Mouse (Mus musculus): ENCODE results near the gene Pard3b. TPM values are rescaled to one million over a fixed set of nuclear protein-coding genes. Genes with fewer than 3 reads are reported as not detected.

Pard3b gene
- polyA plus RNA-seq, 1 experiment from 2014 or later: 12.3 TPM

- Histone ChIP-seq H3K9me3 (ENCODE audit: control insufficient read depth, low read length) (no peaks in the 10 kb centered on the region), H3K4me1 (replicated peaks; ENCODE audit: control insufficient read depth, insufficient read depth, low read length) (no peaks in the 10 kb centered on the region), H3K4me3 (ENCODE audit: low read length) (no peak overlapping the region), H3K27me3 (ENCODE audit: control insufficient read depth, insufficient read depth, low read depth, low read length) (no peaks in the 10 kb centered on the region), H3K36me3 (ENCODE audit: control insufficient read depth, insufficient read depth, low read length) (no peaks in the 10 kb centered on the region), H3K27ac (ENCODE audit: low read length) (no peak overlapping the region), H3K9ac (ENCODE audit: low read length) (no peak overlapping the region), H3K4me2 (ENCODE audit: low read depth, low read length) (no peak overlapping the region)
- WGBS: 87% methylated on average over 4 of the region's 4 CpGs
- no peak for ATAC-seq (ENCODE audit: low read depth)
These were observed 296.1 kb downstream of the Pard3b start for GRCm38 (mm10) chr1:61934760-61935159.

GRCm38 (mm10) chr1:61939882-61940281 lies 301.3 kb downstream of the Pard3b start:
- Histone ChIP-seq H3K4me2 (ENCODE audit: low read depth, low read length) (no peak overlapping the region), H3K9me3 (ENCODE audit: control insufficient read depth, low read length) (peaks cover 6% of the 10 kb centered on the region; the same call in 1 of the 2 replicates), H3K36me3 (ENCODE audit: control insufficient read depth, insufficient read depth, low read length) (no peaks in the 10 kb centered on the region), H3K4me3 (ENCODE audit: low read length) (no peak overlapping the region), H3K27me3 (ENCODE audit: control insufficient read depth, insufficient read depth, low read depth, low read length) (no peaks in the 10 kb centered on the region), H3K27ac (ENCODE audit: low read length) (no peak overlapping the region), H3K9ac (ENCODE audit: low read length) (no peak overlapping the region), H3K4me1 (replicated peaks; ENCODE audit: control insufficient read depth, insufficient read depth, low read length) (no peaks in the 10 kb centered on the region)
- 81% methylated on average over 10 of the region's 10 CpGs for WGBS
- ATAC-seq (ENCODE audit: low read depth): no peak

- no peaks in the 10 kb centered on the region for H3K9me3 ChIP-seq (ENCODE audit: control insufficient read depth, low read length)
- no peaks in the 10 kb centered on the region for H3K27me3 ChIP-seq (ENCODE audit: control insufficient read depth, insufficient read depth, low read depth, low read length)
- no peak overlapping the region for H3K9ac ChIP-seq (ENCODE audit: low read length)
- WGBS: 90% methylated on average over 9 of the region's 9 CpGs
- no peaks in the 10 kb centered on the region for H3K4me1 ChIP-seq (replicated peaks; ENCODE audit: control insufficient read depth, insufficient read depth, low read length)
- H3K27ac ChIP-seq (ENCODE audit: low read length): no peak overlapping the region
- H3K36me3 ChIP-seq (ENCODE audit: control insufficient read depth, insufficient read depth, low read length): no peaks in the 10 kb centered on the region
- no peak overlapping the region for H3K4me3 ChIP-seq (ENCODE audit: low read length)
- no peak overlapping the region for H3K4me2 ChIP-seq (ENCODE audit: low read depth, low read length)
- ATAC-seq (ENCODE audit: low read depth): no peak
These were observed 322.9 kb downstream of the Pard3b start for GRCm38 (mm10) chr1:61961533-61961932.

GRCm38 (mm10) chr1:61962571-61962970 lies 323.9 kb downstream of the Pard3b start:
- 81% methylated on average over 4 of the region's 4 CpGs for WGBS
- no peak overlapping the region for H3K4me2 ChIP-seq (ENCODE audit: low read depth, low read length)
- ATAC-seq (ENCODE audit: low read depth): no peak
- no peaks in the 10 kb centered on the region for H3K9me3 ChIP-seq (ENCODE audit: control insufficient read depth, low read length)
- H3K9ac ChIP-seq (ENCODE audit: low read length): no peak overlapping the region
- no peaks in the 10 kb centered on the region for H3K4me1 ChIP-seq (replicated peaks; ENCODE audit: control insufficient read depth, insufficient read depth, low read length)
- H3K4me3 ChIP-seq (ENCODE audit: low read length): no peak overlapping the region
- no peaks in the 10 kb centered on the region for H3K36me3 ChIP-seq (ENCODE audit: control insufficient read depth, insufficient read depth, low read length)
- no peaks in the 10 kb centered on the region for H3K27me3 ChIP-seq (ENCODE audit: control insufficient read depth, insufficient read depth, low read depth, low read length)
- no peak overlapping the region for H3K27ac ChIP-seq (ENCODE audit: low read length)

- ATAC-seq (ENCODE audit: low read depth): no peak
- Histone ChIP-seq H3K4me3 (ENCODE audit: low read length) (no peak overlapping the region), H3K4me1 (replicated peaks; ENCODE audit: control insufficient read depth, insufficient read depth, low read length) (peaks cover 3% of the 10 kb centered on the region; the same call in 1 of the 2 replicates), H3K9ac (ENCODE audit: low read length) (no peak overlapping the region), H3K4me2 (ENCODE audit: low read depth, low read length) (no peak overlapping the region), H3K27ac (ENCODE audit: low read length) (no peak overlapping the region), H3K36me3 (ENCODE audit: control insufficient read depth, insufficient read depth, low read length) (no peaks in the 10 kb centered on the region), H3K27me3 (ENCODE audit: control insufficient read depth, insufficient read depth, low read depth, low read length) (no peaks in the 10 kb centered on the region), H3K9me3 (ENCODE audit: control insufficient read depth, low read length) (no peaks in the 10 kb centered on the region)
- WGBS: 69% methylated on average over 3 of the region's 3 CpGs
These were observed 328.5 kb downstream of the Pard3b start for GRCm38 (mm10) chr1:61967124-61967523.

- H3K27ac ChIP-seq (ENCODE audit: low read length): no peak overlapping the region
- WGBS: 83% methylated on average over 4 of the region's 4 CpGs
These were observed 329.2 kb downstream of the Pard3b start for GRCm38 (mm10) chr1:61967807-61968206.

GRCm38 (mm10) chr1:61997711-61998110 lies 359.1 kb downstream of the Pard3b start:
- 68% methylated on average over 3 of the region's 3 CpGs for whole genome bisulfite sequencing
- no peaks in the 10 kb centered on the region for H3K9me3 ChIP-seq (ENCODE audit: control insufficient read depth, low read length)
- H3K4me2 ChIP-seq (ENCODE audit: low read depth, low read length): no peak overlapping the region
- no peaks in the 10 kb centered on the region for H3K27me3 ChIP-seq (ENCODE audit: control insufficient read depth, insufficient read depth, low read depth, low read length)
- no peak overlapping the region for H3K9ac ChIP-seq (ENCODE audit: low read length)
- H3K4me3 ChIP-seq (ENCODE audit: low read length): no peak overlapping the region
- H3K4me1 ChIP-seq (replicated peaks; ENCODE audit: control insufficient read depth, insufficient read depth, low read length): no peaks in the 10 kb centered on the region
- H3K27ac ChIP-seq (ENCODE audit: low read length): no peak overlapping the region
- no peaks in the 10 kb centered on the region for H3K36me3 ChIP-seq (ENCODE audit: control insufficient read depth, insufficient read depth, low read length)
- ATAC-seq (ENCODE audit: low read depth): no peak

More at GRCm38 (mm10) chr1:61967807-61968206, 329.2 kb downstream of the Pard3b start:
- Histone ChIP-seq H3K9ac (ENCODE audit: low read length) (no peak overlapping the region), H3K27me3 (ENCODE audit: control insufficient read depth, insufficient read depth, low read depth, low read length) (no peaks in the 10 kb centered on the region), H3K4me2 (ENCODE audit: low read depth, low read length) (no peak overlapping the region), H3K9me3 (ENCODE audit: control insufficient read depth, low read length) (no peaks in the 10 kb centered on the region), H3K4me1 (replicated peaks; ENCODE audit: control insufficient read depth, insufficient read depth, low read length) (peaks cover 3% of the 10 kb centered on the region; the same call in 1 of the 2 replicates), H3K4me3 (ENCODE audit: low read length) (no peak overlapping the region), H3K36me3 (ENCODE audit: control insufficient read depth, insufficient read depth, low read length) (no peaks in the 10 kb centered on the region)
- no peak for ATAC-seq (ENCODE audit: low read depth)

GRCm38 (mm10) chr1:62008811-62009210 lies 370.2 kb downstream of the Pard3b start:
- Histone ChIP-seq H3K4me3 (ENCODE audit: low read length) (no peak overlapping the region), H3K36me3 (ENCODE audit: control insufficient read depth, insufficient read depth, low read length) (no peaks in the 10 kb centered on the region), H3K27ac (ENCODE audit: low read length) (no peak overlapping the region), H3K4me2 (ENCODE audit: low read depth, low read length) (no peak overlapping the region), H3K4me1 (replicated peaks; ENCODE audit: control insufficient read depth, insufficient read depth, low read length) (0 out of 2 replicates have a peak, but pooled peaks cover 3% of the 10 kb centered on the region), H3K9ac (ENCODE audit: low read length) (no peak overlapping the region), H3K9me3 (ENCODE audit: control insufficient read depth, low read length) (no peaks in the 10 kb centered on the region), H3K27me3 (ENCODE audit: control insufficient read depth, insufficient read depth, low read depth, low read length) (no peaks in the 10 kb centered on the region)
- WGBS: 89% methylated on average over 2 of the region's 2 CpGs
- no peak for ATAC-seq (ENCODE audit: low read depth)

GRCm38 (mm10) chr1:62011712-62012111 lies 373.1 kb downstream of the Pard3b start:
- H3K9ac ChIP-seq (ENCODE audit: low read length): no peak overlapping the region
- H3K27me3 ChIP-seq (ENCODE audit: control insufficient read depth, insufficient read depth, low read depth, low read length): no peaks in the 10 kb centered on the region
- 90% methylated on average over 4 of the region's 4 CpGs for WGBS
- no peaks in the 10 kb centered on the region for H3K9me3 ChIP-seq (ENCODE audit: control insufficient read depth, low read length)
- H3K4me1 ChIP-seq (replicated peaks; ENCODE audit: control insufficient read depth, insufficient read depth, low read length): 0 out of 2 replicates have a peak, but pooled peaks cover 3% of the 10 kb centered on the region
- no peak for ATAC-seq (ENCODE audit: low read depth)
- no peaks in the 10 kb centered on the region for H3K36me3 ChIP-seq (ENCODE audit: control insufficient read depth, insufficient read depth, low read length)
- no peak overlapping the region for H3K27ac ChIP-seq (ENCODE audit: low read length)
- H3K4me2 ChIP-seq (ENCODE audit: low read depth, low read length): no peak overlapping the region
- H3K4me3 ChIP-seq (ENCODE audit: low read length): no peak overlapping the region

All from lung, embryonic 16.5 days (tissue).